Mouse (Mus musculus): Measurements from ENCODE around the gene Ube2b. TPM values are rescaled to one million over a fixed set of nuclear protein-coding genes. Genes with fewer than 3 reads are reported as not detected.

The Ube2b gene
- total RNA-seq, 2 experiments from 2014 or later: 265 to 312 TPM

- DNase-seq: peak in 1 of 2 experiments; percentile 43
Measured at GRCm38 (mm10) chr11:51935636-51936434, 64.7 kb downstream of the Ube2b start.

Other genes starting within 250 kb of the Ube2b start
- 10 to 100 TPM; 16.4 to 17.8 TPM for gene Sec24a, start 237.1 kb downstream of the Ube2b start, total RNA-seq (2021)
- 100 to 1,000 TPM; 142 to 150 TPM for gene Sar1b, start 237.1 kb downstream of the Ube2b start, total RNA-seq (2021)
- 10 to 100 TPM; 13.4 to 18.3 TPM for gene Jade2, start 143.1 kb downstream of the Ube2b start, total RNA-seq (2021)
- gene Cdkn2aipnl, start 33.1 kb downstream of the Ube2b start, total RNA-seq (2021): 10 to 100 TPM; 10.5 to 11.3 TPM
- 1 to 10 TPM; 3.6 to 5.1 TPM for gene Cdkl3, start 3.5 kb upstream of the Ube2b start, total RNA-seq (2021)
- gene Ppp2ca, start 97.9 kb upstream of the Ube2b start, total RNA-seq (2021): 10 to 100 TPM; 54.2 to 54.3 TPM
- gene Olfr1373, start 144.8 kb upstream of the Ube2b start, total RNA-seq (2021): not detected
- gene Olfr1371, start 213.2 kb upstream of the Ube2b start, total RNA-seq (2021): not detected
- gene Skp1a, start 231.2 kb upstream of the Ube2b start, total RNA-seq (2021): 100 to 1,000 TPM; 266 to 277 TPM